Mouse (Mus musculus) E14TG2a.4 (cell line): Measurements from ENCODE around the gene Cxcl17.

ENCODE experiments used
- H3K27me3 ChIP-seq: 2 replicates; pipeline ENCODE4 v1.6.1; 2014; ENCODE audit warnings: low read length, control low read depth; ENCODE audit not compliant: insufficient read depth
- H3K36me3 ChIP-seq: 2 replicates; pipeline ENCODE4 v1.6.1; 2014; ENCODE audit warnings: low read length, control low read depth; ENCODE audit not compliant: insufficient read depth
- H3K4me1 ChIP-seq: replicated peaks from 2 replicates; pipeline ENCODE4 v1.6.1; 2014; ENCODE audit warnings: low read depth, low read length, control low read depth
- H3K4me3 ChIP-seq: replicated peaks from 2 replicates; pipeline ENCODE4 v1.5.1; 2014; ENCODE audit warnings: mild to moderate bottlenecking, low read length
- H3K9me3 ChIP-seq: 2 replicates; pipeline ENCODE4 v1.6.1; 2014; ENCODE audit warnings: low read length, control low read depth
- CTCF ChIP-seq: conservative IDR thresholded peaks from 2 replicates; pipeline ENCODE4 v1.5.1; 2014; ENCODE audit warnings: low read length
- NANOG ChIP-seq: IDR thresholded peaks from 2 replicates; pipeline ENCODE4 v1.6.1; 2014; ENCODE audit warnings: borderline replicate concordance, low read length, mixed read lengths
- POU5F1 ChIP-seq: IDR thresholded peaks from 2 replicates; pipeline ENCODE4 v1.6.1; 2014; ENCODE audit warnings: low read length, borderline replicate concordance

The Cxcl17 gene

DNA sequence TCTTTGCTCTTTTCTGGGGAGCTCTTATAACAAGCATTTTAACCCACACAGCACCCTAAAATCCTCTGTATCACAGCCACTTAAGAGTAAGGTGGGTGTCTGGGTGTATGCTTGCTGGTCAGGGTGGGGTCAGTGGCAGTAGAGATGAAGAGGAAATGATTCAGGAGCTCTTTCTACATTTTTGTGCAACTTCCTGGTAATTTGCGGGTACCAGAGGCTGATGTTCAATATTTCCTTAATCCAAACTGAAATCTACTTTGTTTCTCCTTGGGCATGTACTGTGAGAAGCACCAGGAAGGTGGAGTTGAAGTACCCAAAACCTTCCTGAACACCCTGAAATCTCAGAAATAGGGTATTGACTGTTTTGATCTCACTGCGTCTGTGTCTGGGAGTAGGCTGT is 24.0 kb upstream of the Cxcl17 start:
- Histone ChIP-seq H3K9me3 (peaks cover 12% of the 10 kb centered on the region; the same call in 1 of the 2 replicates), H3K27me3 (no peaks in the 10 kb centered on the region), H3K36me3 (peaks cover 6% of the 10 kb centered on the region; the same call in 1 of the 2 replicates), H3K4me1 (peaks cover 78% of the 10 kb centered on the region), H3K4me3 (peak overlapping the region; percentile 35)
- no peak for TF ChIP-seq NANOG
- no peak for TF ChIP-seq CTCF
- TF ChIP-seq POU5F1, result no peak

DNA sequence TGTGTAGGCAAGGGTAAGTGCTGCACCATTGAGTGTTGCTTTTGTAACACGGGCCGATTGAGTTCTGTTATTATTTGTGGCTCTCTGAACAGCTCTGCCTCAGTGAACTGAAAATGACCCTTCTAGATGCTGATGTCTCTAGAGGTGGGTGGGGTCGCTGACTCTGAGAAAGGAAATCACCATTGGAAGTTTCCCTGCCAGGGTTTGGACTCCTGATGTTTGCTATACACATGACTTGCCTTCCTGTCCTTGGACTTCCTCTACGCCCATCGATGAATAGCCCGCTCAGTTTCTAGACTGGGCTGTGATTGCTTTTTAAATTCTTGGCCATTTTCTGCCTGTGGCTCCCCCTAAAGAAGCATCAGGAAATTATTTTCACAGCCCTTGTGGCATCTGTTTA is 23.5 kb upstream of the Cxcl17 start:
- H3K9me3 ChIP-seq, result peaks cover 7% of the 10 kb centered on the region; the same call in 1 of the 2 replicates
- peaks cover 6% of the 10 kb centered on the region; the same call in 1 of the 2 replicates for H3K36me3 ChIP-seq
- TF ChIP-seq CTCF (no peak), NANOG (peak; percentile 33; the same call in 1 of the 2 replicates)
- H3K27me3 ChIP-seq, result no peaks in the 10 kb centered on the region
- peak overlapping the region; percentile 35 for H3K4me3 ChIP-seq
- H3K4me1 ChIP-seq, result peaks cover 82% of the 10 kb centered on the region

DNA sequence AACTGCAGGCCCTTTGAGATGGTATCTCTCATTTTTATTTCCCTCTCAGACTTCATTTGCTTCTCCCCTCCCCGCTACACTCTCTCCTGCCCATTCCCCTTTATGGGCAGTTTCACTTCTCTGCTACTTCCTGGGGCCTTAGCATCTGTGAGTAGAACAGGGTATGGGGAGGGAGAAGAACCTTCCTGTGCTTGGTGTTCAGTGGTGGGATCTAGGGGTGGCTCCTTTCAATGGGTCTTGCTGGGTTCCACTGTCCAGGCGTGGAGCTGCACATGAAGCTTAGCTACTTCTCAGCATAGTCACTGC is 22.8 kb upstream of the Cxcl17 start:
- peaks cover 6% of the 10 kb centered on the region; the same call in 1 of the 2 replicates for H3K36me3 ChIP-seq
- 0 out of 2 replicates have a peak, but pooled peaks cover under 1% of the 10 kb centered on the region for H3K9me3 ChIP-seq
- no peaks in the 10 kb centered on the region for H3K27me3 ChIP-seq
- TF ChIP-seq POU5F1 (no peak), NANOG (no peak), CTCF (no peak)
- no peak overlapping the region; the same call in 1 of the 2 replicates for H3K4me3 ChIP-seq
- H3K4me1 ChIP-seq, result peaks cover 85% of the 10 kb centered on the region

DNA sequence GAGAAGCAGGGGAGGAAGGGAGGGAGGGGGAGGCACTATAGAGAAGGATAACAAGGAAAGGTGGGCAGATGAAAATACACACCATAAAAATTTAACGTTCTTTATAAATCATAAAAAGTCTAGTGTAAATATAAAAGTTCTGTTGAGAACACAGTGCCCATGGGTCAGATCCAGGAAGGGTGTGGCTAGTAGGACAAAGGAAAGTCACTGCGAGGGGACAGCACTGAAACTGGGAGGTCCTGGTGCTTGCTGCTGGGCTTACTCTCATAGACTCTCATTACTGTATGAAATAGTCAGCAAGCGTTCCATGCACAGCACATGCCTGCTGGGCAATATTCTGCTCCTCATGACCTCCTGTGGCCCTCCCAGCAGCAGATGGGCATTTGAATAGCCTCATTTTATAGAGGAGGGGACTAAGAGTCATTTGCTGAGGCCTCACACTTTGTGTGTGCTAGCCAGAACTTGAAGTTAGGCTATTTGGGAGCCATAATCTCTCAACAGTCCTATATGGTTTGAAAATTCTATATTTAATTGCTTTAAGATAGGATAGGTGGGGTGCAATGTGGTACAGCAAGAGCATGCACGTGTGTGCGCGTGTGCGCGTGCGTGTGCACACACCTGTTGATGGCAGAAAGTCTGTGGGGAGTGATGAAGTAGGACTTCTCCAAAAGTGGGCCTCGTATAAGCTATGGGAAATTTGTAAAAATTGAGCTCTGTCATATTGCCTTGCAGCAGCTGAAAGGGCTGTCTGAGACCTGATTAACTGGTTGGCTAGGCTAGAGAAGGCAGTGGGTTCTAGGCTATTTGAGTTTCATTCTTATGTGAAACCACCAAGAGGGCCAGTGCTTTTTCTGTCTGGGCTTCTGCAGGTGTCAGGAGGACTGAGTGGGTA is 22.2 kb upstream of the Cxcl17 start:
- peaks cover 85% of the 10 kb centered on the region for H3K4me1 ChIP-seq
- H3K27me3 ChIP-seq, result no peaks in the 10 kb centered on the region
- TF ChIP-seq CTCF (no peak), NANOG (no peak), POU5F1 (no peak)
- peak overlapping the region; percentile 45; the same call in 1 of the 2 replicates for H3K4me3 ChIP-seq
- no peaks in the 10 kb centered on the region for H3K9me3 ChIP-seq
- 0 out of 2 replicates have a peak, but pooled peaks cover 3% of the 10 kb centered on the region for H3K36me3 ChIP-seq

DNA sequence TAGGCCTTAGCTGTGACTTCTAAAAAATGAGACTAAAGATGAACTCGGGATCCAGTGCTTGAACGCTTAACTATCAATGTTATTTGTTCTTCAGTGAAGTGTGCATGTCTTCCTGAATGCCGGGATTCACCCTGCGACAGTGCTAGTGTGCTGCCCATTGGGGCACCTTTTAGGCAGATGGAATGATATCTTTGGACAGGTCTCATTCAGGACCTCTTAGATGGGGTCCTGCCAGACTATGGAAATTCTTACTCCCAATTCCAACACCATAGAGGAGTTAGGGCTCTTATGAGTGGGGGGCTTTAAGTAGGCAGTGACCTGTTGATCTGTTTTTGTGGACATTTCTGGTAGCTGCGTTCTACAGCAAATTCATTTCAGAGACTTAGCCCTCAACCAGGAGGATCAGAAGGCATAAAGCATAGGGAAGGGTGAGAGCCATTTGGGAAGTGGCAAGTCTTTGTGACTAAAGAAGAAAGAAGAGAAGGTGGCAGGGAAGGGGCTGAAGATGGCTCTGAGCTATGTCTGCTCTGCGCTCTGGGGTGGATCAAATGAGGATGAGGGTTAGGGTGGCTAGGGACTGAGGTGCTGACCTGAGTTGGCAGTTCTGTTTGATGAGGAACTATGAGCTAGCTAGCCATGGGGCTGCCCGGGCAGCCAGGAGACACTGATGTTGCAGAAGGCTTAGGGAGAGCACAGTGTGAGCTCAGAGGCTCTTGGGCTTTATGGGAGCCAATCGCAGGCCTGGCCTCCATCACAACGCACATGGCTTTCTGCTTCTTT is 21.3 kb upstream of the Cxcl17 start:
- Histone ChIP-seq H3K36me3 (0 out of 2 replicates have a peak, but pooled peaks cover 3% of the 10 kb centered on the region), H3K27me3 (no peaks in the 10 kb centered on the region), H3K4me3 (peak overlapping the region; percentile 45), H3K9me3 (no peaks in the 10 kb centered on the region), H3K4me1 (peaks cover 91% of the 10 kb centered on the region)
- no peak for TF ChIP-seq POU5F1
- no peak for TF ChIP-seq NANOG
- TF ChIP-seq CTCF, result no peak

DNA sequence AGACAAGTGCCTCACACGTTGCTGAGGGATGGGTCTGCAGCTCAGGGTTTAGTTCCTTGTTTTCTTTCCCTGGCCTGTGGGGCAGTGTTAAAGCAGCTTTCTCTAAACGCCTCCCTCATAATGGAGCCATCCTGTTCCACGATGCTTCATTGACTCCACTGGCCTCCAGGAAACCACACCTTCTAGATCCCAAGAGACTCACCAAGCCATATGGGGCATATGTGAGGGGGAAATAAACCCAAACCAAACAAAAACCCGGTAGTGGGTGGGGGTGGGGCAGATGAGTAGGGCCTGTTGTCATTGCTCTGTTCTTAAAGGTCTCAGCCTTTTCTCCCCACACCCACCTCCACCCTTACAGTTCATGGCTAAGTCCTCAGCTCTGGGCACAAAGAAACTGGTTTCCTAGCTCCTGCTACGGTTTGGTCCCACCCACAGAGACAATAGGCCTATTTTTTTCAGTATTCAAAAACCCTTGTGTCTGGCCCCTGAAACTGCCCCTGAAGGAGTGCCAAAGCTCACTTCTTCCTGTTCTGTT is 20.4 kb upstream of the Cxcl17 start:
- Histone ChIP-seq H3K9me3 (no peaks in the 10 kb centered on the region), H3K27me3 (no peaks in the 10 kb centered on the region), H3K4me1 (peaks cover 94% of the 10 kb centered on the region), H3K36me3 (0 out of 2 replicates have a peak, but pooled peaks cover 3% of the 10 kb centered on the region), H3K4me3 (peak overlapping the region; percentile 11; the same call in 1 of the 2 replicates)
- TF ChIP-seq CTCF, result no peak
- peak; percentile 49; the same call in 1 of the 2 replicates for TF ChIP-seq NANOG

DNA sequence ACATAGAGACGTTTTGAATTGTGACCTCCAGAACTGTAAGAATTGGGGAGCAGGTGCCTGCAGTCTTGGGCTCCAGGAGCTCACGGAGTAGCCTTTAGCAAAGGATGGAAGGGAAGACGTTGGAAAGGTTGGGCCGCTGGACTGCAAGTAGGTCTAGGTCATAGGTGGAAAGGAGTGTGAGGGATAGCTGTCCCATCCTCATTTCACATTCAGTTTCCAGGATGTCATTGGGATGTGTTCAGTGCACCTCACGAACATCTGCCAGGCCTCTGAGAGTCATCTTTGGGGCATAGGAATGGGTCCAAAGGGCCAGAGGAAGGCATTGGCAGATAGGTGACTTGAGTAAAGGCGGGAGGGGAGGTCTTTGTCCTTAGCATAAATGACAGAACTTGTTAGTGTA is 19.7 kb upstream of the Cxcl17 start:
- Histone ChIP-seq H3K27me3 (no peaks in the 10 kb centered on the region), H3K36me3 (no peaks in the 10 kb centered on the region), H3K4me1 (peaks cover 94% of the 10 kb centered on the region), H3K9me3 (no peaks in the 10 kb centered on the region), H3K4me3 (peak overlapping the region; percentile 11; the same call in 1 of the 2 replicates)
- TF ChIP-seq POU5F1 (no peak), NANOG (no peak), CTCF (no peak)
